Mouse (Mus musculus) splenic B cell, adult 2 months (primary cell): ENCODE results near the gene Gm5795.
"Not testable (repeated sequence)": the region's sequence is repeated elsewhere in the genome, so short reads cannot be mapped to it uniquely, and the experiment has no call there.

ENCODE experiments used
- DNase-seq: peaks from one replicate; pipeline ENCODE4 v3.0.0-alpha.2; 2011; ENCODE audit warnings: low read depth, low spot score
- H3K27me3 ChIP-seq: 2 replicates; pipeline ENCODE4 v1.6.1; 2012; ENCODE audit warnings: mild to moderate bottlenecking, low read length, moderate library complexity, mixed read lengths; ENCODE audit not compliant: control insufficient read depth, poor library complexity, insufficient read depth, severe bottlenecking
- H3K36me3 ChIP-seq: 2 replicates; pipeline ENCODE4 v1.6.1; 2012; ENCODE audit warnings: mild to moderate bottlenecking, low read length, moderate library complexity, mixed read lengths; ENCODE audit not compliant: control insufficient read depth, poor library complexity, insufficient read depth, severe bottlenecking

The Gm5795 gene

GRCm38 (mm10) chr14:3187955-3188354, at the start of gene Gm5795:
Gm5795 (plus strand) TSS chr14:3188255.
- not testable (repeated sequence) for H3K27me3 ChIP-seq, H3K36me3 ChIP-seq, DNase-seq

GRCm38 (mm10) chr14:3208272-3209152, 20.5 kb downstream of the Gm5795 start, which contains the start of gene D830030K20Rik:
D830030K20Rik (plus strand) TSS chr14:3208488.
- DNase-seq, H3K27me3 ChIP-seq, H3K36me3 ChIP-seq: not testable (repeated sequence)

- H3K27me3 ChIP-seq, H3K36me3 ChIP-seq, DNase-seq: not testable (repeated sequence)
Measured at GRCm38 (mm10) chr14:3209367-3209766, 21.3 kb downstream of the Gm5795 start.
